Mouse (Mus musculus) adrenal gland, postnatal 25 days (tissue): ENCODE measurements around the gene Prkca. TPM values are rescaled to one million over a fixed set of nuclear protein-coding genes. Genes with fewer than 3 reads are reported as not detected.
A peak's percentile ranks its signal among the peaks of the same experiment; 100 is the strongest.

Experiments
- DNase-seq: peaks from one replicate; pipeline ENCODE4 v3.0.0; 2021; ENCODE audit warnings: mixed read lengths
- long read RNA-seq: library from polyadenylated mRNA; stranded (forward); transcript quantifications from one replicate; pipeline ENCODE4 v2.0.0, GENCODE M21; 2021
- total RNA-seq: library from RNA; stranded (reverse); gene quantifications from 2 replicates; pipeline ENCODE4 v1.2.3, GENCODE M21; 2021

The Prkca gene
- total RNA-seq: 6.7 and 7.8 TPM in 2 replicates
- long read RNA-seq, full-length matches to known transcripts: 1 of 2 reads
- long read RNA-seq, partial matches to known transcripts: 1 of 2 reads
- long read RNA-seq, other reads (novel, unspliced or antisense): 0 of 2 reads

GRCm38 (mm10) chr11:108343789-108344462, at the start of gene Prkca:
TSS of gene Prkca (minus strand) at chr11:108343928.
- peak; percentile 95 for DNase-seq

DNA sequence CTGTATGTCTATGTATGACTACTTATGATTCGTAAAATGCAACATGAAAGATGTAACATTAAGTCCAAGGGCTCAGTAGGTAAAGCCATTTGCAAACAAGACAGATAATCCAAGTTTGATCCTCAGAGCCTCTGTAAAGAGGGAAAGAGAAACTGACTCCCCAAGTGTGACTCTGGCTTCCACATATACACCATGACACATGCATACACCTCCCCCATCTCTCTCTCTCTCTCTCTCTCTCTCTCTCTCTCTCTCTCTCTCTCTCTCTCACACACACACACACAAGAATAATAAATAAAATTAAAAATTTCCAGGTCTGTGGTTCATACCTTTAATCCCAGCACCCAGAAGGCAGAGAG, 41.9 kb upstream of the Prkca start:
- DNase-seq: no peak

GRCm38 (mm10) chr11:108384920-108385665, 41.4 kb upstream of the Prkca start:
- DNase-seq: no peak

DNA sequence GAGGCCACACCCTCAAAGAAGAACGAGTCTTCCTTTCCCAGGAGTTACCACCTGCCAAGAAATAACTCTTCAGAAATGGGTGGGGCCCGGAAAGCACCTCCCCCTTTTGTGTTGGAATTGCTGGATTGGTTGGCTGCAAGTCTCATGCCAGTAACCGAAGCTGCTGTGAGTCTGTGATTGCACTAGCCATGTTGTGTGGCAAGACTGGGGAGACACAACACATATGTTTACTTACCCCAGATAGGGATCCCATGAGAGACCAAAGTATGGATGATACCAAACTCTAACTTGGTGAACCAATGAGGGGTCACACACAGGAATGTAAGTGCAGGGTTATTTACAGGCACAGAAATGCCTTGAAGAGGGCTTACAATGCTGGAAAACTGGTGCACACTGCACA, 38.9 kb upstream of the Prkca start:
- DNase-seq: no peak

DNA sequence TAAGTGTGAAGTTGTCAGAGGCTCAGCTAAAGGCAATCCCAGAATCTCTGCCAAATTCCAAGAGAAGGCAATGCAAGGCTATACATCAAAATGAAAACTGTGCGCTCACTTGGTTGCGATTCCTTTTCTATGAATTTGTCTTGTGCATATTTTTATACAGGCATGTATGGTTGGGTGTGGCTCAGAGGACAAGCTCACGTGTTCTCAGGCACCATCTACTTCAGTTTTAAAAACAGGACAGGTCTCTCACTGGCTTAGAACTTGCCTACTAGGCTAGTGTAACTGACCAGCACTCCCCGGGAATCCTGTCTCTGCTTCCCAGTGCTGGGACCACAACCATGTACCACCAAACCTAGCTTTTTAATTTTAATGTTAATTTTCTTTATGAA, 34.6 kb upstream of the Prkca start:
- no peak for DNase-seq

DNA sequence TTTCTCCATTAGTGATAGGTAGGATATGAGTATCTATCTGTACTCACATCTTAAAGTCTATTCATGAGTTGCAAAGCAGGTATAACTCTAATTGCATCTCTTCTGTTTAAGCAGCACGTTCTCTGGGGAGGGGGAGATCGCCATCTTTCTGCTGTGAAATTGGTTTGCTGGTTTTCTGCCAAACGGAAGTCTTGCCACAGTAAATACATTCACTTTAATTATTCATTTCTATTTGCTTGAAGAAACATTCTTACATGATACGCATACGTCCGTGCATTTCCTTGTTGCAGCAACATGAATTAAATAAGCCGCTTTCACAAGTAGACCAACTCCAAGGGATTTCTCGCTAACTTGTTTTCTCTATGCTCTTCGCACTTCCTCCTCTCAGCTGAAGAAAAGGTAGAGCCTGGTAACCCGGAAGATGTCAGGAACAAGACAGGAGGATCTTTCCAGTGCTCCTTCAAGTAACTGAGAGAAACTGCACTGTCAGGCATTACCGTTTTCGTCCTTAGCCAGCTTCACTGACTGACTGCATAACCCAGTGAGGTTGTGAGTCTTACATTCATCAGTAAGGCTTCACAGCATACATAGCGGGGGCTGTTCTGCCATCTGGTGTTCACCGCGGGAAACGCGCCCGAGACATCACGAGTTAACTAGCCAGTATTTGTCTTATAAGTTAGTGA, 34.1 kb upstream of the Prkca start:
- DNase-seq: peak; percentile 73

DNA sequence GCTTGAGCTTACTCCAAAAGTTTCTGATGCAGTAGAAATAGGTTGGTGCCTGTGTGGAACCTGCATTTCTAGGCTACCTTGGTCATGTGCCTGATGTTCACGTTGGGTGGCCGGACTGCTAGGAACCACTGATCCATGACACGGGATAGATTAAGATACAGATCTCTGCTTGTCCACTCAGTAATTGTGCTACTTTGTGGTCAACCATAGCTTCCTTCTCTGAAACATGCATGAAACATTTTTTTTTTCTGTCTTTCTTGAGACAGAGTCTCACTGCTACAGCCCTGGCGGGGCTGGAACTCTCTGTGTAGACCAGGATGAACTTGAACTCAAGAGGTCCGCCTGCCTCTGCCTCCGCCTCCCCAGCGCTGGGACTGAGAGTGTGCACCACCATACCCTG, 33.1 kb upstream of the Prkca start:
- no peak for DNase-seq

DNA sequence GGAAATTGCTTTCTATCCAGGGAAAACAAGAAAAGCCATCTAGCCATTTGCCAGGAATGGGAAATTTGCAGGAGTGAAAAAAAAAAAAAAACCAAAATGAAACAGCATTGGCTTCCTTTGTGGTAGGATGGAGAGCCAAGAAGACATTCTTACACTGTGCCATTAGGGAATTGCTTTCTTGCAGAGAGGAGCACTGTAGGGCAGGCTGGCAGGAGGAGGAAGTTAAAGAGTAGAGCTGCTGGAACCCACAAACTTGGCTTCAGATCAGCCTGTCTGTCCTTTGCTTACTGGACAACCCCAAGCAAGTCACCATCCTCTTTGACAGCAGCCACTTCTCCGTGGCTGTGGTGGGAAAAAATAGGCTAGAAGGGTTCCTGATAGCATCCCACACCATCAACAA, 23.3 kb upstream of the Prkca start:
- no peak for DNase-seq

DNA sequence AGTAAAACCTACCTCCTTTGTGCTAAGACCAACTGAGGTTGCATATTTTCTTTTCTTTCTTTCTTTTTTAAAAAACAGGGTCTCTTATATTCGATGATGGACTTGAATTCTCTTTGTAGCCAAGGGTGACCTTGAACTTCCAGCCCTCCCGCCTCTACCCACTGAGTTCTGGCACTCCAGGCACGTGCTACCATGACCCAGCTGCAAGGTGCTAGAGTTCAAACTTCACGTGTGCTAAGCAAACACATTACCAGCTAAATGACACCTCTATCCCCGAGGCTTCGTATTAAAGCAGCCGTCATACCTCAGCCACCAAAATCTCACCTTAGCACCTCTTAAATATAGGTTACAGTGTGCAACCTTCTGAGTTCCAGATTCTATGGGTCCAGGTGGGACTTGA, 21.9 kb upstream of the Prkca start:
- no peak for DNase-seq

GRCm38 (mm10) chr11:108364945-108365589, 21.3 kb upstream of the Prkca start:
- peak; percentile 44 for DNase-seq

DNA sequence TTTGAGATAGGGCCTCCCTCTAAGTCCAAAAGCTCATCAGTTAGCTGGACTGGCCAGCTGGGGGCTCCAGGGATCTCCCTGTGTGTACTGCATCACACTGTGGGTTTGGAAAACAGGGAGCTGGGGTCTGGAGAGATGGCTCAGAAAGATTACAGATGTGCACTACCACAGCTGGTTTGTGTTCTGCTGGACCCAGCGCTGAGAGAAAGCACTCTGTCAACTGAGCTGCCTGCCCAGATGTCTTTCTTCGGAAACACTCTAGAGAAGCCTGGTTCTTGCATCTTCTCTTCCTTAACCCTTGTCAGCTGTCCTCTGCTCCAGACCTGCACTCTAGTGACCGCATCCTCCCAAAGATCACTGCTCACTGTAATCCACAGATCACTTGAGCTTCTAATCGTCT, 20.3 kb upstream of the Prkca start:
- no peak for DNase-seq

DNA sequence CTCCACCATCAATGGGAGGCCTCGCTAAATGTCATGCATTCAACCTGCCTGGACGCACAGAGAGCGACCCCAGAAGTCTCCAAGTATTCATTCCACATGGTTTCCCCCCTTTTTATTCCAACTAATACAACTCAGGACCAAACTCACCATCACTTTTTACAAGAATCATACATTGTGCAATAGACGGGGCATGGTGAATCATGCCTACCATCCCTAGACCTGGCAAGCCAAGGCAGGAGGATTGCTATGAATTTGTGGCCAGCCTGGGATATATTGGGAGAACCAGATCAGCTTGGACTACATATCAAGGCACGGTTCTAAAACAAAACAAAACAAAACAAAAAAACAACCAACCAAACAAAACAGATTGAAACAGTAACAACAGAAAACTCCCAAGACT, 19.2 kb upstream of the Prkca start:
- no peak for DNase-seq

- DNase-seq: no peak
Observed at GRCm38 (mm10) chr11:108360983-108361382, 17.3 kb upstream of the Prkca start.

DNA sequence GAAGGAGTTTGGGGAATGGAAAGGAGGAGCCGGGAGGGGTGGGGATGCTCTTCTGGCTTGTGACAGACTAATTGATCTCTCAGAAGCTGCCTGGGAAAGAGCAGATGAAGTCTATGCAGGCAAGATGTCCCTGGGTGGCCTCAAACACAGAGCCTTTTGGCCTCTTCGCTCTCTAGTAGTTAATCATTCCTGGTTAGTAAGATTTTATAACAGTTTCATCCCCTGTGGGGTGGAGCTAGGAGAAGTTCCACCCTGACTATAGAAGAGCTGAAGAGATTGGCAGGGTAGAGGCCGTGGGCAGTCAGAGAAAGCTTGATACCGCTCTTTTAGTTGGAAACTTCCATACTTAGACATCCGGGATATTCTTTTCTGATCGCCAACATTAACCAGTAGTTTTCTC, 15.2 kb upstream of the Prkca start:
- DNase-seq: no peak

DNA sequence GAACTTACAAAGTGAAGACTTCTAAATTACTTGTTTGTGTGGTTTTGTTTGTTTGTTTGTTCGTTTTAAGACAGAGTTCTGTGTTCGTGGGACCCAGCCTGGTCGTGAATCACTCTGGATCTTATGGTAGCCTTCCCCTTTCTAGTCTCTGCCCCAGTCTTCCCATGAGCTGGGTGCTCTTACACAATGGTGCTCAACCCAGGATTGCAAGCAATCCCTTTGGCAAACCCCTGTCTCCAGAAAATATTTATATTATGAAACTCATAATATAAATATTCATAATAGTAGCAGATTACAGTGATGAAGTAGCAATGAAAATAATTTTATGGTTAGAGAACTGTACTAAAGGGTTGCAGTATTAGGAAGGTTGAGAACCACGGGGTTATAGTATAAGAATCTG, 12.3 kb upstream of the Prkca start:
- DNase-seq: no peak

DNA sequence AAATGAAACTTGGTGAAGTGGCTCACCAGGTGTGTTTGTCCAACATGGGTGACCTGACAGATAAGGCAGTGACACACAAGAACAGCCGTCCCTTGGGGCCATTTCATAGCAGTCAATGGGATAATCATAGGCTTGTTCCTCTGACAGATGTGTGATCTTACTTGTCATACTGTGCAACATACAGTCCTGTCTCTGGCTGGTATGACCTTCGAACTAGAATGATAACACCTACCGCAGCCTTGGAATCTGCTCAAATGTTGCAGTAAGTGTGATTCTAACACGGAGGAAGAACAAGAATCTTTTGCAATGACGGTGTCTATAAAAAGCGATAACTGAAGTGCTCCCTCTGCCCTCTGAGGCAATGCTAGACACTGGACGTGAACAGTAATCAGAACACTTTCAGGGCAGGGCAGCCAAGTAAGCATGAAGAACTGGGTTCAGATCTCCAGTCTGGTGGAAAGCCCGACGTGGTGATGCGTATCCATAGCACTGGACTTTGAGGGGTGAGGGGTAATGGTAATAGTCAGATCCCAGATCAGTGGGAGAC, 9.2 kb upstream of the Prkca start:
- no peak for DNase-seq

DNA sequence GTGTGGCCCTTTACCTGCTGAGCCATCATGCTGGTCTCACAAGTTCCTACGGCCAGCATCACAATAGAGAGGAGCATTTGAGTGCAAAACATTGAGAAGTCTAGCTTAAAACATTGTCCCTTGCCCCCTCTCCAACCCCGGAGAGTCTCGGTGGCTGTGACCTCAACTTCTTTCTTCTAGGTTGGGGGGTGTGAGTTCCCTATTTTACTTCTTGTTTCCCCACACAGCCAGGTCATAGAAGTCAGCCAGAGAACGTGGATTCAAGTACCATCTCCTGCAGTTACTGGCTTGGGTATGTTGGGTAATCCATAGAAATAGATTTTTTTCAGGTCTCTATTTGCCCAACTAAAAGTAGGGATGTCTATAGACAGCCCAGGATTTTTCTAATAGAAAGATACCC, 7.1 kb upstream of the Prkca start:
- no peak for DNase-seq

- DNase-seq: no peak
Observed at GRCm38 (mm10) chr11:108345321-108345720, 1.6 kb upstream of the Prkca start.

DNA sequence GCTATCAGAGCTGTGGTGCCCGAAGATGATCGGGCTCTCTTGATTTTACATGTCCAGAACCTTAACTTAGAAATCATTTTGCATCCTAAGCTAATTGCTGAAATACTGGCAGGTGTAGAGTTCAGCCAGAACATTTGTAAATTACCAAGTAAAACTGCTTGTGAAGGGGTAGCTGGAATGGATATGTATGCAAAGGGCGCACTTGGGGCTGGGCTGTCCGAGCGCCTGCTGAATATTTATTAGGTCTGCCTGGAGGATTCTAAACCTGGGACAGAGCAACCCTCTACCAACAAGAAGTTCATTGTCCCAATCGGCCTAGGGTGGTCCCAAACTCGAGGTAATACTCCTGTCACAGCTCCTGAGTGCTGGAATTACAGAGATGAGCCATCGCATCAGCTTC, 1.0 kb upstream of the Prkca start:
- no peak for DNase-seq

DNA sequence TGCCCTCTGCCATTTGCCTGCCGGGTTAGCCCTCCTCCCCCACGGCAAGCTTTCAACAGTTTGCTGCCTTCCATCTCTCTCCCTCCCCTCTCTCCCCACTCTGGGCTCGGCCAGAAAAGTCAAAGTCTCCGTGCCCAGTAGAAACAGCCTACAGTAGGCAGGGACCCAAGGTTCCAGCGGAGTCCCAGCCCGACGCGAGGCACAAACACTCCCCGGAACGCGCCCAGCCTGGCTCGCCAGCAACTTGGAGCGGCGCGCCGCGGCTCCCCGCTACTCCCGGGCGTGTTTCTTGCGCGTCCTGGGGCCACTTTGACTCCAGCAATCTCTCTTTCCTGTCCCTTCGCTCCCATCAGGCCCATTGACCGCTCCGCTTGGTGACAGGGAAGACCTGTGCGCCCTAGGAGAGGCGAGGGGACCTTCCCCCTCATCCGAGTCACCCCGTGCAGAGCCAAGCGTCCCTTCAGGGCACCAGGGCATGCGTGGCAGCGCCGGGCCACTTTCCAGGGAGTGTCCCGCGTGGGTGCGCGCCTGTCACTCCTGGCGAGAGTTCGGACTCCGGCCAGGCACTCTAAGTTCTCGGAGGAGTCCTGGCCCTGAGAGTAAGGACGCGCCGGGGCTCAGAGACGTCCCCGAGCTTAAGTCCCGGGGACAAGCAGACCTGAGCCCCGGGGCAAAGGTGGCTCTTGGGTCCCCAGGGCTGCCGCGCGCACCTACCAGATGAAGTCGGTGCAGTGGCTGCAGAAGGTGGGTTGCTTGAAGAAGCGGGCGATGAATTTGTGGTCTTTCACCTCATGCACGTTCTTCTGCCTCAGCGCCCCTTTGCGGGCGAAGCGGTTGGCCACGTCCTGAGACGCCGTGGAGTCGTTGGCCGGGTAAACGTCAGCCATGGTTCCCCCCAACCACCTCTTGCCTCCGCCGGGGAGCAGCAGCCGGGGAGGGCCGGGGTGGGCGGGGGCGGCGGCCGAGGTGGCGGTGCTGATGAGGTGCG, 653 bp downstream of the Prkca start, which contains the start of gene Apoh:
Gene Apoh (plus strand): TSS at position 574 of the 988 bp plus-strand sequence.
- peak; percentile 58 for DNase-seq

DNA sequence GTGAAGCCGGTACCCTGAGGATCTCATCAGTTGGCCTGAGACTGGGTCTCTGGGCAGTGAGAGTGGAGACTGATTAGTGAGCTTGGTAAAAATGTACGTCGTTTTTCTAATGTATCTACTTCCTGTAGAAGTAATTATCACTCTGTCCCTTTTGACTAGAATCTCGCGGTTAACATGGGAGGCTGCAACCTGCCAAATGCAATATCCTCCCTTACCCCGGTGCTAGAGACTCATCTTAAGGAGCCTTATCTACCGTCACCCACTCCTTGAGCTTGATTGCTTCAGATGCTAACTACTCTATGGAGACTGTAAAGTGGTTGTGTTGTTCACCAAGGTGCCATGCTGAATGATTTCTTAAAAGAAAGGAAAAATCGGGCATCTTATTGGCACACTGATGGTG, 1.9 kb downstream of the Prkca start:
- DNase-seq: no peak
